Mouse (Mus musculus) heart, postnatal 0 days (tissue): ENCODE results near the gene Dusp7.

Experiments used
- CTCF ChIP-seq: IDR thresholded peaks from 2 replicates; pipeline ENCODE4 v1.5.1; 2016; ENCODE audit warnings: antibody characterized with exemption, control low read depth, low read depth
- EP300 ChIP-seq: IDR thresholded peaks from 2 replicates; pipeline ENCODE4 v1.6.1; 2016; ENCODE audit warnings: antibody characterized with exemption, low read depth

GRCm38 (mm10) chr9:106327125-106327809 lies 41.2 kb upstream of the Dusp7 start:
- TF ChIP-seq EP300, result no peak
- TF ChIP-seq CTCF, result no peak
